ENCODE assay signal across 13 mouse cellular contexts in genomic region chr2:26146337-26147042, GRCm38 (mm10). TPM values are rescaled to one million over a fixed set of nuclear protein-coding genes. Genes with fewer than 3 reads are reported as not detected.
A peak's percentile ranks its signal among the peaks of the same experiment; 100 is the strongest.
DNase-seq lines count a peak whose midpoint lies in the region; ATAC-seq and TF ChIP-seq lines count a peak whose summit lies in the region.
"Had no signal": no experiment of that assay in that cellular context is flagged by ENCODE, and none has a peak within 500 bp of the region (broad histone marks: within the 10 kb centered on the region; RNA-seq: fewer than 3 reads in every experiment).

No protein-coding gene starts in this region.

- DNase-seq in heart, adult 11 months: peak; percentile 86
- no peak for DNase-seq in heart, adult 18-20 months
- no peak for DNase-seq in liver, postnatal 0 days
- DNase-seq in 3134 (ENCODE audit: extremely low read depth, insufficient read length, low spot score): peak; percentile 26
- DNase-seq in cerebellum, adult 18-20 months: peak; percentile 85 to 88
- DNase-seq in right cerebral cortex, postnatal 10 days (ENCODE audit: low spot score in 2 of 2): no peak
- no peak for DNase-seq in frontal cortex, adult 2 months (ENCODE audit: extremely low spot score in 1 of 2, low spot score in 1 of 2)
- DNase-seq: B cell, adult 2 months; heart, postnatal 36 days; layer of hippocampus, adult 9-11 months; liver, embryonic 13.5 days; thymus, postnatal 36 days had no signal

- 0 out of 2 replicates have a peak, but pooled peaks have one; percentile 28 for ATAC-seq in liver, embryonic 15.5 days (ENCODE audit: insufficient read depth)
- ATAC-seq in liver, postnatal 0 days: no peak

- no peaks in the 10 kb centered on the region for H3K36me3 ChIP-seq in liver, embryonic 15.5 days (replicated peaks)
- no peaks in the 10 kb centered on the region for H3K36me3 ChIP-seq in liver, postnatal 0 days (replicated peaks; ENCODE audit: insufficient read depth, low read length)

- no peak overlapping the region for H3K4me2 ChIP-seq in liver, embryonic 15.5 days
- no peak overlapping the region for H3K4me2 ChIP-seq in liver, postnatal 0 days (ENCODE audit: low read depth, low read length)
- H3K4me2 ChIP-seq: liver, embryonic 13.5 days had no signal

- TF ChIP-seq EP300 in liver, postnatal 0 days (IDR thresholded peaks at IDR 0.05; ENCODE audit: low read depth): no peak

- H3K27ac ChIP-seq in liver, embryonic 15.5 days (replicated peaks): no peak overlapping the region
- H3K27ac ChIP-seq in liver, postnatal 0 days (ENCODE audit: low read depth): no peak overlapping the region
- H3K27ac ChIP-seq: liver, embryonic 13.5 days had no signal

- no peaks in the 10 kb centered on the region for H3K9me3 ChIP-seq in liver, embryonic 15.5 days (replicated peaks)
- no peaks in the 10 kb centered on the region for H3K9me3 ChIP-seq in liver, postnatal 0 days (ENCODE audit: low read length)
- H3K9me3 ChIP-seq: liver, embryonic 13.5 days had no signal

- H3K9ac ChIP-seq in liver, embryonic 15.5 days: no peak overlapping the region; the same call in 1 of the 2 replicates
- H3K9ac ChIP-seq in liver, postnatal 0 days (replicated peaks): no peak overlapping the region
- H3K9ac ChIP-seq: liver, embryonic 13.5 days had no signal

- H3K4me3 ChIP-seq in liver, embryonic 15.5 days (replicated peaks): no peak overlapping the region
- no peak overlapping the region for H3K4me3 ChIP-seq in liver, postnatal 0 days (ENCODE audit: low read depth, low read length)
- H3K4me3 ChIP-seq: liver, embryonic 13.5 days had no signal

- no peaks in the 10 kb centered on the region for H3K27me3 ChIP-seq in liver, embryonic 15.5 days
- H3K27me3 ChIP-seq in liver, postnatal 0 days (ENCODE audit: insufficient read depth, low read length): no peaks in the 10 kb centered on the region
- H3K27me3 ChIP-seq: liver, embryonic 13.5 days had no signal

- no peak for TF ChIP-seq CTCF in liver, postnatal 0 days (IDR thresholded peaks at IDR 0.05; ENCODE audit: low read depth)

- 58% methylated on average over 7 of the region's 7 CpGs for WGBS in liver, embryonic 15.5 days (ENCODE audit: insufficient replicate concordance)
- 57% methylated on average over 7 of the region's 7 CpGs for WGBS in liver, postnatal 0 days (ENCODE audit: insufficient replicate concordance)

- peaks cover 5% of the 10 kb centered on the region for H3K4me1 ChIP-seq in liver, embryonic 15.5 days (replicated peaks)
- peaks cover 2% of the 10 kb centered on the region; the same call in 1 of the 2 replicates for H3K4me1 ChIP-seq in liver, postnatal 0 days (ENCODE audit: insufficient read depth)

RNA-seq across cellular contexts. Expression of gene Nacc2, which starts 23.5 kb away (rescaled TPM):
- total RNA-seq in heart, adult 18-20 months (2021): 10 to 100 TPM; 29.4 to 30.2 TPM
- polyA plus RNA-seq in liver, embryonic 15.5 days (2015; fragmentation: Nextera tagmentation; extraction: Ambion mirVana): 3.4 and 4.3 TPM in 2 replicates
- polyA plus RNA-seq in liver, postnatal 0 days (2015; fragmentation: Nextera tagmentation; extraction: Ambion mirVana): 3.9 and 4.9 TPM in 2 replicates
- 66.9 and 72.8 TPM in 2 replicates for polyA plus RNA-seq in frontal cortex, adult 2 months (2012; rRNA removed)

Comparison
In these comparisons a context has a peak if more than half of its experiments do, and no peak if none do; other contexts are left out.
1. DNase-seq: peak in heart, adult 11 months (single experiment), 3134 (single experiment) and cerebellum, adult 18-20 months (2 of 2); none in heart, adult 18-20 months (0 of 2), liver, postnatal 0 days (single experiment), right cerebral cortex, postnatal 10 days (0 of 2) and frontal cortex, adult 2 months (0 of 2).
2. RNA of gene Nacc2, which starts 23.5 kb away (polyA plus RNA-seq): 66.9 to 72.8 TPM in frontal cortex, adult 2 months; 3.9 to 4.9 TPM in liver, postnatal 0 days and 3.4 to 4.3 TPM in liver, embryonic 15.5 days; every median in the first group is over 10 times any median in the second.